Mouse (Mus musculus): ENCODE measurements around the gene Nubpl.
A peak's percentile ranks its signal among the peaks of the same experiment; 100 is the strongest.
"Not testable (repeated sequence)": the region's sequence is repeated elsewhere in the genome, so short reads cannot be mapped to it uniquely, and the experiment has no call there.

Gene Nubpl

DNA sequence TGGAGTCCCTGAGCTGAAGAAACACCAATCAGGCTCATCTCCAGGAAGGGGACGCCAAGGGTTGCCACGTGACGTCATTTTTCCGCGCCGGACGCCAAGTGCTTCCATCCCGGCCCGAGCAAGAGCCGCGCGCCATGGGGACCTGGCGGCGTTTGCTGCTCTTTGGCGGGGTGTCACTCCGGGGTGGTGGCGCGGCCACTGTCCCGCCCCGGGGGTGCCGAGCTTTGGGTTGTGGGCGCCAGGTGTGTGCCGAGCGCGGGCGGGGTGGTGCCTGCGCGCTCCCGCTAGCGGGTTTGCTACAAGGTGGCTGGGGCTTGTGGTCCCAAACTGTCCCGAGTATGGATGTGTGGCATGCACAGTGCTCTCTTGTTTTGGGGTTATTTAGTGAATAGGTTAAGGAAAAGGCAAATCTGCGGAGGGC, at the start of gene Nubpl:
TSS of gene Nubpl (plus strand) at position 88 of the 421 bp plus-strand sequence.
- peak; percentile 87 for DNase-seq (ENCODE audit: low read depth, low spot score)

DNA sequence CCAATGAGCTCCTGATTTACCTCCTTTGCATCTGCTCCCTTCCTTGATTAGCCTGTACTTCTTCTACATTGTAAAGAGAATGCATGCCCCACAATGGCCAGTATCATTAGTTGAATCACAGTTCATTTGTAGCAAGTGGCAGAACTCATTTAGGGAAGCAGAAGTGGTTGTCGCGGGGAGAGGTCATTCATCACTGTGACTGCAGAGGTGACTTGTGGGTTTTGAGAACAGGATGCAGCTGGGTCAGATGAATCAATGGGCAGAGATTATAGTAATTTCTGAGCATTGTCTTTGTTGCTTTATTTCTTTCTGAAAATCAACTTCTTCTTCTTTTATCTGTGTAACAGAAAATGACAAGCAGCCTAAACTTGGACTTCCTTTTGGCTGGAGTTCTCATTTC, 48.2 kb upstream of the Nubpl start:
- DNase-seq (ENCODE audit: low read depth, low spot score): peak; percentile 1

DNA sequence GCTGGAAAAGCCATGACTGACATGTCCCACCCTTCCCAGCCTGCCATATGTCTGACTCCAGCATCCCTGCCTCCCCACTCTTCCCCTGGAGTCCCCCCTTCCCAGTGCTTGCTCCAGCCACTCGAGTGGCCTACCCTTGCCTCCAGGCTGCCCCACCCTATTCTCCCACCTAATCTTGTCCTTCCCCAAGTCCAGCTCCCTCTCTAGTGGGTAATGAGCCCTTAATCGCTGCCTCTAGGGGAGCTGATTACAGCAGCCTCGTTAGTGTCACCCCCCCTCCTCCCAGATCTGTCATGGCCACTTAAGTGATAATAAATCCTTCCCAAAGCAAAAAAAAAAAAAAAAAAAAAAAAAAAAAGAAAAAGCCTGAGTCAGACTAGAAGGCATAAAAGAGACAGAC, 18.2 kb upstream of the Nubpl start:
- not testable (repeated sequence) for DNase-seq (ENCODE audit: low read depth, low spot score)

DNA sequence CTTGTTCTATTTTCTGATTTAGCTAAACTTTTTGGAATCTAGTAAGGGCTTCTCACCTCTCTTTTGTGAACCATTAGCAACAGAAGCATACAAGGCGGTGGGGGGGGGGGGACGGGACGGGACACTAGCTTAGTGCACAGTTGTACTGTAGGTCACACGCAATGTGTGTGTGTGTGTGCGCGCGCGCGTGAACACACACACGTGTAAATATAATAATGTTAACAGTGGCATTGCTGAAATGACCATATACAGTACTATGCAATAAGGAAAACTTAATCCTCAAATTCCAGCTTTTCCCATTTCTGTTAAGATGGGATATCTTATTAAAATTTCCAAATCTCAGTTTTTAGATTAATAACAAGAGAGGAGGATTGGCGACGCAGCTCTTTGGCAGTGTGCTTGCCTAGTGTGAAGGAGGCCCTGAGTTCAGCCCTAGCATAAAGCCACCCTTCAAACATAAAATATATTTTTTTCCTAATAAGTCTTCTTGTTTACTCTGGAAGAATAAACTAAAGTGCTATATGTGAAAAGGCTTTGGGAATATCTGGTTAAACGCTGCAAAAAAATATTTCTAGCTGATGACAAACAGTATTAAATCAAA, 388 bp upstream of the Nubpl start:
- DNase-seq (ENCODE audit: low read depth, low spot score): no peak

DNA sequence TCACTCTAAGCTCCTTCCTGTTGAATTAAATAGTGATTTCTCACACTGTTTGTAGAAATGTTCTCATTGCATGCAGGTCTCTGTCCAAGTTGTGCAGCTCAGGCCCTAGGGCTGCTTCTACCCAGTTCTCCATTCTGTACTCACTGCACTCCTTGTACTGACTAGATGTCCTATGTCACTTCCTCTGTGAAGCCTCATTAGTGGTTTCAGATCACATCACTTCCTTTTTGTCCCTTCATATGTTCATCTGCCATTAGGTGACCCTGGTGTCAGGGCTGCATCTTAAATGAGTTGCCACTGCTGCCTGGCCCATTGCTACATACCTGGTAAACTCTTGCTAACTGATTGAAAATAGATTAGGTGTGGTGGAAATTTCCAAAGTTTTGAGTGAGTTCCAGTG, 22.7 kb downstream of the Nubpl start:
- DNase-seq (ENCODE audit: low read depth, low spot score): no peak

DNA sequence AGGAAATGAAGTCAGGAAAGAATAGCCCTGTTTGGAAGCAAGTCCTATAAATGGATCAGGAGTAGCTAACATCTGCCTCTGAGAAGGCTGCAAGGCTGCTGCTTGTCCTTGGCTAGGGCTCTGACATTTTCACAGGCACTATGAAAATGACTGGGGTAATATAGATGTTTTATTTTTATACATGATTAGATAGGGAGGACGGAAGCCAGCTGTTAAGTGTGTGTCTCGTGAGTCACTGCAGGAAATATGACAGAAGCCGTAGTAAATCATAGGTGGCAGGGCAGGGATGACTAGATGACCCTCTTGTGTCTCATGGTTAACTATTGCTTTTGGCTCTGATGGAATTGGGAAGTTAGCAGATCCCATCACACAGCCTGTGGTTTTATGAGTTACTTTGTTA, 28.9 kb downstream of the Nubpl start:
- DNase-seq (ENCODE audit: low read depth, low spot score): no peak

DNA sequence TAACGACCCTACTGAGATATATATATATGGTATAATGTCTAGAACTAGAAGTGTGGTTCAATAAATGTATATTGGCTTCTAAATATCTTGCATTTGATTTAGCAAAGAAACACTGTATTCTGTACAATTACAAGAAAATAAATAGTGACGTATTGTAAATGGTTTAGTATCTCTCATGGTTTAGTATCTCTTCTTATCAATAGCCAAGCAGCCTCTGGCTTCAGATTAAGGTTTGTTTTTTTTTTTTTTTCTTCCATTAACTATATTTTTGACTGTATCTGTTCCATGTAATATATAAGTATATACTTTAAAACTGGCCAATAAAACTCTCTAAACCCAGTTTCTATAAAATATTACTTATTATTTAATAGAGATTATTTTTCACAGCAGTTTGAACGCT, 31.5 kb downstream of the Nubpl start:
- no peak for DNase-seq (ENCODE audit: low read depth, low spot score)

DNA sequence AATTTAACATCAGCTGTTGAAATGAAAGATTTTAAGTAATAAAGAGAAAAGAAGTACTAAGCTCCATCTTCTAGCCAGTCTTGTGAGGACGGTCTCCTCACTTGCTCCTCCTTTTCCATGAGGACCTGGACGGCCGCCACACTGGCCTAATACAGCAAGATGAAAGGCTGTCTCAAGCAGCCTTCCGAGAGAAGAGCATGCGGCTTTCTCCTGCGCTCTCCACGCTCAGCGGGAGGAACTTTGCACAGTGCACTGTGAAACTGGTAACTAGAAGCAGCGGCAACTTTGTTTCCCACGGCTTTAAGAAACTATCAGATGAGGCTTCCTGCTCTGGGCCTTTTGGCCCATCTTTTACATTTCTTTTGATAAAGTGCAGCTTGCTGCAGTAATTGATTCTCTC, 34.7 kb downstream of the Nubpl start:
- no peak for DNase-seq (ENCODE audit: low read depth, low spot score)

DNA sequence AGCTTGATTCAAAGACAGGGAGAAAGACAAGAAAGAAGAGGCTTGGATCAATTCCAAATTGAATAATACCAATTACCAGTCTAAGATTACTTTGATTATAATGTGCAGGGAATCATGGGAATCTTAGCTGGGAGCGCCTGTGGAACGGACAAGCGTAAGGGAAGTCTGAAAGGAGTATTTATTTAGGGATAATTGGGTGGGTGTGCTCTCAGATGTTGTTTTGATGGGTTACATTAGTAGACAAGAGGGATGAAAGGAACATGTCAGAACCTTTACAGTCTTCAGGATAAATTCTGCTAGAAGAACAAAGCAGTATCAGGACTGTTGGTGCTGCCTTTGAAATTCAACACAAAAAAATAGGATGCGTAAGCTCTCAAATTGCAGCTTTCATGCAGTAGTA, 40.8 kb downstream of the Nubpl start:
- DNase-seq (ENCODE audit: low read depth, low spot score): no peak

DNA sequence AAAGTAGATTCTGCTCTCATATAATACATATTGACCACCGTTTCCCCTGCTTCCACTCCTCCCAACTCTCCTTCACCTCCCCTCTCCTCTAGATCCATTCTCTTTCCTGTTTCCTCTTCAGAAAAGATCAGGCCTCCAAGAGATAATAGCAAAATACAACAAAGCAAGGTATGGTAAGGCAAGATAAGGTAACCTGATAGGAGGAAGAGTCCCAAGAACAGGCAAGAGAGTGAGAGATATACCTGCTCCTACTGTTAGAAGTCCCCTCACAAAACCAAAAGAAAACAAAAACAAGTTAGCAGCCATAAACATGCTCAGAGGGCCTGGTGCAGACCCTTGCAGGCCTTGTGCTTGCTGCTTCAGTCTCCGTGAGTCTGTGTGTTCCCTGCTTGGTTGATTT, 49.1 kb downstream of the Nubpl start:
- no peak for DNase-seq (ENCODE audit: low read depth, low spot score)

DNA sequence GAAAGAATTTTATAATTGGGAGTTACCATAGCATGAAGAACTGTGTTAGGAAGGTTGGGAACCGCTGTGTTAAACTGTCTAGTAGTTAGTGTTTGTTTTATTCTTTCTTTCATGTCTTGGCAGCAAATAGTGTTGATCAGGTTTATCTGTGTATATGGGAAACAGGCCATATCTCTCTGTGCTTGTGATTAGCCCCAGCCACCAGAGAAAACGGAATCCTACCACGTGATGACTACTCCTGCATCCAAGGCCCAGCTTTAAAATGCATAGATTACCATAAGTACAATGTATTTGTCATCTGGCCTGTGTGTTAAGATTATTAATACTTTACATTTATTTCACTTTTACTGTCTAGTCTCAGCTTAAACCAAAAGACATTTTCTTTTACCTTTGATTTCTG, 51.9 kb downstream of the Nubpl start:
- DNase-seq (ENCODE audit: low read depth, low spot score): no peak

DNA sequence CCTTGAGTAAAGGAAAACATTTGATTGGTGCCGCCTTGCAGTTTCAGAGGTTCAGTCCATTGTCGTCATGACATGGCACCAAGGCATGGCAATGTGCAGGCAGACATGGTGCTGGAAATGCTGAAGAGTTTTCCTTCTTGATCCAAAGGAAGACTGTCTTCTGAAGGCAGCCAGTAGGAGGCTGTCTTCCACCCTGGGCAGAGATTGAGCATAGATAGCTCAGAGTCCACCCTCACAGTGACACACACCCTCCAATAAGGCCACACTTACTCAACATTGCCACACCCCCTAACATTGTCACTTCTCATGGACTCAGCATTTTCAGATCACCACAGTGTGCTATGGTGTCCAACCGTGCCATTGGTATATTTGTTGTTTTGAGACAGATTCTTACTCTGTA, 54.5 kb downstream of the Nubpl start:
- no peak for DNase-seq (ENCODE audit: low read depth, low spot score)

DNA sequence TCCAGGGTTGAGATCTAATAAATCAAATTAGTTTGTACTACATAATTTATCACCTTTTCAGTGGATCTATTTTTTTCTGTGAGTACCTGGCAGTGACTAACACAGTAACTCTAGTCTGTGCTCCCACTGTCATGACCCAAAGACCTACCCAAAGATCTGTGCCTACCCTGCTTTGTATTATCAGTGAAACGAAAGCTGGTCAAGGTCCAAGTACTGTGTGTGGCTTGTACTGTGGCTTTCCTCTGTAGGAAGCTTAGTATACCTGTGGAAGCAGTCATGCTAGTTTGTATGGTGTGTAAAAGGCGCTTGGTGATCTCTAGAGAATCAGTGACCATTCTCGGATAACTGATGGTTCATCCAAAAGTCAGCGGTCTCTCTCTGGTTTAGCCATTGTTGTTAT, 57.4 kb downstream of the Nubpl start:
- no peak for DNase-seq (ENCODE audit: low read depth, low spot score)

DNA sequence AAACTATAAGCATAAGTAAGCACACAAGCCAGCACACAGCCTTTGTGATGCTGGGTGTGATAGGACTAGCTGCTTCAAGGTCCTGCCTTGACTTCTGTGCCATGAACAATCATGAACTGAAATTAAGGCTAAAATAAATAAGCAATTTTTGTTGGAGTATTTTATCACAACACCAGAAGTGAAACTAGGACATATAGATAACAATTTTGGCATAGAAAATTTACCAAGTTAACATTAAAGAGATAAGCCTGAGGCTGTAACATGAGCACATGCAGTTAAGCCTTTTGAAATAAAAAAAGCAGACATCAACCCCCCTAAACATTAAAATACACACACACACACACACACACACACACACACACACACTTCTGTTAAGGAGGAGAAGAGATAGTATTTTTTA, 66.9 kb downstream of the Nubpl start:
- DNase-seq (ENCODE audit: low read depth, low spot score): no peak

DNA sequence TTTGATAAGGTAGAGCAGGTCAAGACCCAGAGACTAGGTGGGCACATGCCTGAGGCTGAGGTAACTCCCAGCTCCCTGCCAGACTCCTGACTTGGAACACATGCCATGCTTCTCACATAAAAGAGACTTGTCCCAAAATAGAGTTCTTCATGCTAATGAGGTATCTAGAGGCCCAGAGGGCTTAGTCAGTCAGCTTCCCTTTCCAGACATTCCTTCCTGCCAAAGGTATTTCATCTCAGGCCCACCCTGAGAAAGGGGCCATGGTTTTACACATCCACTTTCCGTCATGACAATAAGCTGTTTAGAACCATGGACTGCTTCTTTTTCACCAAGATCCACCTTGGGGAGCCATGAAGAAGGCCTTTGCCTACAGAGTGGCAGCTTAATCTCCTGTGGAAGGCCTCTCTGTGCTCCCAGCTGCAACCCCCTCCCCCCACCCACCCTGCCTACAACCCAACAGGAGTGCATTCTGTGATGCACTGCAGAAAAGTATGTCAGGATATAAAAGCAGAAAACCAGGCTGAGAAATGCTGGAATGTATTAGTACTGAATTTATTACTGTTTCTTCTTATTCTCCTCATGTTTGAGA, 88.8 kb downstream of the Nubpl start:
- DNase-seq (ENCODE audit: low read depth, low spot score): no peak

DNA sequence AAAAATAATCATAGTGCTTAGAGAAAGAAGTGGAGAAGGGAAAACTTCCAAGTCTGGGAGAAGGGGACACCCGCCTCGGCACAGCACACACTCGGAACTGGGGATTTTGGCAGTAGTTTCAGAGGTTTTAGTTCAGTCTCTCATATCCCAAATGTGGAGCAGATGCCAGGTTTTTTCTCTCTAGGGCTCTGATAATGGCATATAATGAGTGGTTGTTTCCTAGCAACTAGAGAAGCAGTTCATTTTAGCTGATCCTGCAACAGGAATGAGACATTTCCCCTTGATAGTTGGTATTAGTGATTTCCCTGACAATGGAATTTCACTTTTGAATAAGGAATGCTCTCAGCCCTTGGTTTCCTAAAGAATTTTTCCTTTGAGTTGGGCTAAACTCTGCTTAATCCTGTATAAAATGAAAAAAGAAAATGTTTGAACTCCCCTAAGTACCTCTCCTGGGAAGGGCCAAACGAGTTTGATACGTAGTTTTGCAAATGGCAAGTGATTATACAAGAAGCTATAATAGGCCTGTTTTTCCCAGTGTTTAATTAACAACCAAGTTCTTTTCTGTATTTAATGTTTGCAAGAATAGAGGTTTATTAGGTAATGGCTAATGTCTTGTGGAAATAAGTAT, 89.5 kb downstream of the Nubpl start:
- DNase-seq (ENCODE audit: low read depth, low spot score): no peak

DNA sequence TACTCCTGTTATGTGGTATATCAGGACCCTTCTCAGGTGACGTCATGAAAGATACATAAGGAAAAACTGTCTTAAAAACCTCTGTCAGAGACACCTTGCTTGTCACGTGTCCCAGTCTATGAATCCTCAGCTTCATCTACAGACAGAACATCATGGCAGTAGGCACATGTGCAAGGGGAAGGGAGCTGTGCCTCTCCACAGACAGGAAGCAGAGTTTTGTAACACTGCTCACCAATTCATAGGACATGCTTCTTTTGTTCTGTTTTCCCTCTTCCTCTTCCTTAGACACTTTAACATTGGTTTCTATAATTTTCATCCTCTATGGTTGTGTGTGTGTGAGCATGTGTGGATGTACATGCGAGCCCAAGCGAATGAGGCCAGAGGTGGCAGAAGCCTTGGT, 100.9 kb downstream of the Nubpl start:
- no peak for DNase-seq (ENCODE audit: low read depth, low spot score)

DNA sequence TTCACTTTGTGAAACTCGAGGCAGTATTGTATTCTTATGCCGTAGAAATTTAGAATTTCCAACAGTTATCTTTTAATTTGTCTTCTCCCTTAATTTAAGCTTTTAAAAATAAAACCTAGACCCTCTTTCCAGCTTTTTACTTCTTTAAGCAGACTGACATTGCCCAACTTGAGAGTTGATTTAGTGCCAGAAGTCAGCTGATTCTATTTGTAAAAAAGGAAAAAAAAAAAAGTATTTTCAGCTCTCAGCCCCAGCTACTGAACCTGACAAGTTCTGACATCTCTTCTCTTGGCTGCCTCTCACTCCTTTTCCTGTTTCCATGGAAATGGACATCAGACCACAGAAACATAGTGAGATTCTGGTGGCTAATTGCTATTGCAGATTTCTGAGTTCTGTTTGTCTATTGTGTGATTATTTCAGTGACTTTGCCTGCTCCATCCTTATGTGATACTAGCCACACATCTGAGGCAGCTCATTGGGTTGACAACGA, 111.6 kb downstream of the Nubpl start:
- DNase-seq (ENCODE audit: low read depth, low spot score): peak; percentile 2

DNA sequence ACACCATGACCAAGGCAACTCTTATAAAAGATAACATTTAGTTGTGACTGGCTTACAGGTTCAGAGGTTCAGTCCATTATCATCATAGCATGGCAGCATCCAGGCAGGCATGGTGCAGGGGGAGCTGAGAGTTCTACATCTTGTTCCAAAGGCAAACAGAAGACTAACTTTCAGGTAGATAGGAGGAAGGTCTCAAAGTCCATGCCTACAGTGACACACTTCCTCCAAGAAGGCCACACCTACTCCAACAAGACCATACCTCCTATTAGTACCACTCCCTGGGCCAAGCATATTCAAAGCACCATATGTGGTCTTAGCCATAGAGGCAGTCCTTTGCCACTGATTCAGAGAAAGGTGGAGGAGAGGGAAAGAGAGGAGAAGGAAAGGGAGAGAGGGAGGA, 113.6 kb downstream of the Nubpl start:
- DNase-seq (ENCODE audit: low read depth, low spot score): no peak

DNA sequence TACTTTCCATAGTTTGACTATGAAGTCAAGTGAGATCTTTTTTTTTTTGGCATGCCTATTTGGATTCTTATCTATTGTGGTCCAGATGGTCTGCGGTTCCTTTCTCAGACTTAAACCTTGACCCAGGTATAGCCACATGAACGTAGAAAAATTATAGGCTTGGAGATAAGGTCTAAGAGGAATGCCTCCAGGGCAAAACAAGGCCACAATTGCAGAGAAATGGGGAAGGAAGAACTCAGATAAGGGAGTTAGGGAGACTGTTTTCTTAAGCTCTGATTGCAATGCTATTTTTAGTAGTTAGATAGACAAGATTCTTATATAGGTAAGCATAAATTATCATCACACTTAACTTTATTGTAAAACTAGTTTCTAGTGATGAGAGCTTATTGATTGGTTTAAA, 117.3 kb downstream of the Nubpl start:
- DNase-seq (ENCODE audit: low read depth, low spot score): no peak

DNA sequence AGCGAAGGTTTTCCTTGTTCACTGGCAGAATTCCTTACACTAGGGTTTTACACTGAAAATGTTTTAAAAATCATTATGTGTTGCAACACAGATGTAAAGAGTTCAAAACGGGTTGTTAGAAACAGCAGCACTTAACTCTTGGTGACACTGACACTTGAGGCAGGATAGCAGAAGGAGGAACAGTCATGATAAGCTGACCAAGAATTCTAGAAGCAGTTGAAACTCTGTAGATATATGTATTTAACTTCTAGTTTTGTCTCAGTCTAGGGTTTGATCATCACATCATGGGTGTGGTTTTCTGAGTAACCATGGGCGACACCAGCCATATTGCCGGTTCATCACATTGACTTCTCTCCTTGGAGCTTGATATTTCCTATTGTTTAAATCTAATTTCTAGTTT, 127.4 kb downstream of the Nubpl start:
- no peak for DNase-seq (ENCODE audit: low read depth, low spot score)

DNA sequence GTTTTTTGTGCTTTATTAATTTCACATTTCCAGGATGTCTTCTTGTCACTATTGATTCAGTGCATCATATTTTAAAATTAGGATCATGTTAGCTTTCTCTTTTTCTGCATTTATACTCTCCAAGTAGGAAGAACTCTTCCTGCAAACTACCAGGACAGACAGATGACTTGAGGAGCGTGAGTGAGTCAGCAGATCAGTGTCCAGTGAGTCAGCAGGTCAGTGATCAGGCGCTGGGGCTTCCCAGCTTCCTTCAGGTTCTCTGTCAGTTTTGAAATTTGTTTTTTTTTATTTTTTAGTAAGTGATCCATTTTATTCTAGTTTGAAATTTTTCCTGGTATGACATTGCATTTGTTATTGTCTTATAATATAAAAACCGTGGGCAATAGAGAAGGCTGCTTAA, 131.2 kb downstream of the Nubpl start:
- no peak for DNase-seq (ENCODE audit: low read depth, low spot score)

DNA sequence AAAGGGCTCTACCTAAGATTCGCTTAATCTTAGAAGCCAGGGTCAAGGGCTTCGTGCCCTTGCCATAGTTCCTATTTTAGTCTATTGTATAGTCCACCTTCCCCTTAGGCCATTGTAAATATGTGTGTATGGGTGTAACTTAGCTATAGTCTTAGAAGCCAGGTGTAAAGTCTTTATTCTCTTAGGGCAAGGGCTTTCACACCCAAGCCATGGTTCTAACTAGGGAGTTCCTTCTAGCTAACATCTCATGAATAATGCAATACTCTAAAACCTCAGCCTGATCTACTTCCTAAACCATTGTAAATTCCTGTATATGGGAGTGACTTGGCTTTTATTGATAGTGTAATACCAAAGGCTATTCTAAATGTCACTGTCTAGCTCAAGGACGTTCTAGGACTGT, 134.4 kb downstream of the Nubpl start:
- not testable (repeated sequence) for DNase-seq (ENCODE audit: low read depth, low spot score)
